In the genomic region with DNA sequence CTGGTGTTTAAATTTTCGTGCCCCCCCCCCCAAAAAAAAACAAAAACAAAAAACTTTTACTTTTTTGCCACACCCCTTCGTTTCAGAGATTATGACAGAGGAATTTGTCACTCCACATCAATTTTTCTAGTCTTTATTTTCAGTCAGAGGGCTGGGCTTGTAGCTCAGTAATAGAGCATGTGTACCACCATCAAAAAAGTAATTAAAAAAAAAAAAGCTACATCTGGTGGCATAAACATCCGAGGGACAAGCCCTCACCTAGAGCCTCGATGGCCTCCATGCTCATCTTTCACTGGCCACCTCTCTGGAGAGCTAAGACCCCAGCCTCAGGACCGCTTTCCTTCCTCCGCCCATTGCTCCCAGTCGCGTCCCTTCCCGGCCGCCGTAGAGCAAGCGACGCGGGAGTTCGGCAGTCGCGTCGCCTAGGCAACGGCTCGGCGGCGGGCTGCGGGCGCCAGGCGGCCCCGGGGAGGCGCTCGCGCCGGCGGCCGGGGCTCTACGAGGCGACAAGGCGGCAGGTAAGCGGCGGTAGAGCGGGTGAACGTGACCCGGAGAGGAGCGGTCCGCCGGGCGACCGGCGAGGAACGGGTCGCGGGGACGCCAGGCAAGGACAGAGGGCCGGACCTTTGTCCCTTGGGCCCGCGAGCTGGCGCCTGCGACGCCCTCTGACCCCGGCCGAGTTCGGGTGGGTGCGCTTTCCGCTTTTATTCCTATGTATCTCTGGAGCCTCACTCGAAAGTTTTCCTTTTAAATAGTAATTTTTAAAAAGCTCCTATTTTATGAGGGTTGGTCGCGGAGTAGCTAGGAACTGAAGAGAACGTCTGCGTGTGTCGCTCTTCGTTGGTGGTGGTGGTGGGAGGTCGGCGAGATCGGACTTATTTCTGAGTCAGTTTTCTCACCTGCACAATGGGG, we compare ENCODE assay signal across 8 mouse cellular contexts. TPM values are rescaled to one million over a fixed set of nuclear protein-coding genes. Genes with fewer than 3 reads are reported as not detected.
DNase-seq lines count a peak whose midpoint lies in the region; ATAC-seq and TF ChIP-seq lines count a peak whose summit lies in the region.

A gene (plus strand): TSS at position 412 of the 912 bp plus-strand sequence.

- no peaks in the 10 kb centered on the region for H3K36me3 ChIP-seq in heart, embryonic 10.5 days
- no peaks in the 10 kb centered on the region for H3K36me3 ChIP-seq in kidney, embryonic 14.5 days (ENCODE audit: control insufficient read depth, insufficient read depth, low read length)
- H3K36me3 ChIP-seq in liver, adult 2 months (ENCODE audit: control insufficient read depth, insufficient read depth, low read length): no peaks in the 10 kb centered on the region

- WGBS in heart, embryonic 10.5 days: under 1% methylated on average over 71 of the region's 71 CpGs
- 1% methylated on average over 71 of the region's 71 CpGs for WGBS in kidney, embryonic 14.5 days
- WGBS in liver, adult 2 months: 1% methylated on average over 71 of the region's 71 CpGs

- DNase-seq in CD4-positive helper T cell, adult 2 months (ENCODE audit: low read depth, low spot score): peak; percentile 86
- peak; percentile 95 for DNase-seq in brain, adult 2 months (ENCODE audit: low read depth, low spot score)
- DNase-seq in heart, embryonic 10.5 days (ENCODE audit: low spot score): peak; percentile 94
- peak; percentile 53 for DNase-seq in liver, adult 2 months (ENCODE audit: extremely low read depth, low read depth, low spot score)
- peak; percentile 85 to 86 for DNase-seq in spleen, postnatal 36 days (ENCODE audit: low spot score in 2 of 2)

- H3K4me1 ChIP-seq in embryonic fibroblast, embryonic 13.5 days (ENCODE audit: control insufficient read depth, insufficient read depth, low read length): peaks cover 6% of the 10 kb centered on the region
- peaks cover 30% of the 10 kb centered on the region for H3K4me1 ChIP-seq in heart, embryonic 10.5 days
- peaks cover 20% of the 10 kb centered on the region for H3K4me1 ChIP-seq in kidney, embryonic 14.5 days (ENCODE audit: control insufficient read depth, insufficient read depth, low read length)
- peaks cover 15% of the 10 kb centered on the region for H3K4me1 ChIP-seq in liver, adult 2 months (ENCODE audit: control insufficient read depth, insufficient read depth, low read length)

- no peaks in the 10 kb centered on the region for H3K27me3 ChIP-seq in heart, embryonic 10.5 days (ENCODE audit: insufficient read depth, poor library complexity, severe bottlenecking)
- no peaks in the 10 kb centered on the region for H3K27me3 ChIP-seq in kidney, embryonic 14.5 days (ENCODE audit: control insufficient read depth, insufficient read depth, low read length)
- H3K27me3 ChIP-seq in liver, adult 2 months (ENCODE audit: control insufficient read depth, insufficient read depth, low read length): no peaks in the 10 kb centered on the region

- H3K4me3 ChIP-seq in embryonic fibroblast, embryonic 13.5 days (ENCODE audit: insufficient read depth, low read length): peak within 1 kb of the TSS; percentile 89
- peak within 1 kb of the TSS; percentile 77 for H3K4me3 ChIP-seq in heart, embryonic 10.5 days
- peak within 1 kb of the TSS; percentile 71 for H3K4me3 ChIP-seq in kidney, embryonic 14.5 days (ENCODE audit: low read length)
- peak within 1 kb of the TSS; percentile 93 for H3K4me3 ChIP-seq in liver, adult 2 months (ENCODE audit: insufficient read depth, low read depth, low read length)

- TF ChIP-seq CTCF in embryonic fibroblast, embryonic 13.5 days (IDR thresholded peaks at IDR 0.05; ENCODE audit: borderline replicate concordance, insufficient read depth, low read length): no peak
- no peak for TF ChIP-seq CTCF in liver, adult 2 months (IDR thresholded peaks at IDR 0.05; ENCODE audit: low read depth, low read length)

- TF ChIP-seq POLR2A in embryonic fibroblast, embryonic 13.5 days (IDR thresholded peaks at IDR 0.05; ENCODE audit: low read depth, low read length): no peak
- no peak for TF ChIP-seq POLR2A in liver, adult 2 months (IDR thresholded peaks at IDR 0.05; ENCODE audit: extremely low read depth, insufficient read depth, low read length)

- peaks cover 9% of the 10 kb centered on the region; the same call in 1 of the 2 replicates for H3K79me2 ChIP-seq in liver, adult 2 months (ENCODE audit: control insufficient read depth, insufficient read depth, low read length)

- H3K27ac ChIP-seq in embryonic fibroblast, embryonic 13.5 days (ENCODE audit: insufficient read depth, low read length): peak within 1 kb of the TSS; percentile 87
- H3K27ac ChIP-seq in heart, embryonic 10.5 days: peak within 1 kb of the TSS; percentile 93
- H3K27ac ChIP-seq in kidney, embryonic 14.5 days (ENCODE audit: low read depth, low read length): peak within 1 kb of the TSS; percentile 67; the same call in 1 of the 2 replicates
- H3K27ac ChIP-seq in liver, adult 2 months (replicated peaks; ENCODE audit: insufficient read depth, low read depth, low read length): peak within 1 kb of the TSS; percentile 96

- H3K9ac ChIP-seq in kidney, embryonic 14.5 days (ENCODE audit: low read depth, low read length): peak within 1 kb of the TSS; percentile 87
- peak within 1 kb of the TSS; percentile 97 for H3K9ac ChIP-seq in liver, adult 2 months (ENCODE audit: low read depth, low read length)

- H3K9me3 ChIP-seq in heart, embryonic 10.5 days: no peaks in the 10 kb centered on the region
- H3K9me3 ChIP-seq in kidney, embryonic 14.5 days (ENCODE audit: control insufficient read depth, low read length): no peaks in the 10 kb centered on the region

- H3K4me2 ChIP-seq in kidney, embryonic 14.5 days (replicated peaks; ENCODE audit: low read depth, low read length): peak within 1 kb of the TSS; percentile 41

- peak; percentile 82 for ATAC-seq in kidney, embryonic 14.5 days (ENCODE audit: low FRiP score, low TSS enrichment)
- peak; percentile 57 for ATAC-seq in monocyte, adult 5-6 weeks (replicated peaks; ENCODE audit: insufficient number of reproducible peaks, low FRiP score, low TSS enrichment, poor library complexity, severe bottlenecking)

RNA-seq across cellular contexts. Expression of the gene that starts here (rescaled TPM):
- 33.6 and 39.7 TPM in 2 replicates for polyA plus RNA-seq in embryonic fibroblast, embryonic 13.5 days (2011; ENCODE audit: insufficient read length, low read depth, missing spikeins)
- polyA plus RNA-seq in heart, embryonic 10.5 days (2016; fragmentation: Nextera tagmentation; extraction: Ambion mirVana): 226 and 259 TPM in 2 replicates
- polyA plus RNA-seq in kidney, embryonic 14.5 days (2014; fragmentation: Nextera tagmentation; extraction: Ambion mirVana): 187 and 203 TPM in 2 replicates
- 13.2 and 17.2 TPM in 2 replicates for total RNA-seq in liver, adult 2 months (2014; rRNA removed)
- 35.0 and 35.2 TPM in 2 replicates for polyA plus RNA-seq in liver, adult 2 months (2012; rRNA removed)
- 35.5 to 40.2 TPM (median 39.7 TPM) in 3 replicates for total RNA-seq in monocyte, adult 5-6 weeks (2017)

Comparison
In these comparisons a context has a peak if more than half of its experiments do, and no peak if none do; other contexts are left out.
1. Peak in every context shown above with its lines: DNase-seq, ATAC-seq, H3K4me3 ChIP-seq and H3K27ac ChIP-seq.